Mouse (Mus musculus): Measurements from ENCODE around the gene Celf3.

- TF ChIP-seq MAX (IDR thresholded peaks at IDR 0.05; ENCODE audit: low read length) (no peak), POLR2AphosphoS2 (IDR thresholded peaks at IDR 0.05; ENCODE audit: low read length) (no peak), CTCF (IDR thresholded peaks at IDR 0.05 in 2 of 3, conservative IDR thresholded peaks at IDR 0.05 in 1 of 3; ENCODE audit: control insufficient read depth in 1 of 3, insufficient read depth in 1 of 3, low read depth in 2 of 3, low read length in 3 of 3, poor library complexity in 1 of 3, severe bottlenecking in 1 of 3) (peak in 2 of 3 experiments; percentile 63 to 65; a peak in 4 of 6 replicates), ZNF384 (IDR thresholded peaks at IDR 0.05; ENCODE audit: low read depth, low read length) (no peak), HCFC1 (IDR thresholded peaks at IDR 0.05; ENCODE audit: low read depth, low read length) (no peak), EP300 (IDR thresholded peaks at IDR 0.05; ENCODE audit: low read depth in 1 of 2, low read length in 2 of 2) (no peak), GATA1 (IDR thresholded peaks at IDR 0.05; ENCODE audit: low read depth, low read length) (no peak), MYC (IDR thresholded peaks at IDR 0.05; ENCODE audit: low read depth, low read length) (no peak), ELF1 (IDR thresholded peaks at IDR 0.05; ENCODE audit: low read depth, low read length) (no peak), POLR2A (IDR thresholded peaks at IDR 0.05; ENCODE audit: control insufficient read depth in 1 of 2, insufficient read depth in 1 of 2, low read depth in 1 of 2, low read length in 2 of 2, poor library complexity in 1 of 2) (no peak), ZMIZ1 (IDR thresholded peaks at IDR 0.05; ENCODE audit: low read depth, low read length) (no peak), TCF12 (IDR thresholded peaks at IDR 0.05; ENCODE audit: low read depth, low read length) (no peak)
These were observed 36.9 kb upstream of the Celf3 start for GRCm38 (mm10) chr3:94441182-94441581.

Data from MEL (cell line).